Mouse (Mus musculus) heart, adult 2 months (tissue): ENCODE measurements at regions not wholly inside any gene's neighbourhood (a gene's known extent, or its start where the extent isn't known, plus 50 kb on each side); places are given as distances from the start of the nearest gene placed in this dataset.

Source experiments
- DNase-seq, 2 experiments: peaks; one replicate each; pipeline ENCODE4 v3.0.0; 2021
- H3K27ac ChIP-seq: fragments of 200-600 bp; 2 replicates; pipeline ENCODE4 v1.8.1; 2022
- H3K27me3 ChIP-seq: fragments of 200-500 bp; 2 replicates; pipeline ENCODE4 v1.6.1; 2012; ENCODE audit warnings: mild to moderate bottlenecking, low read length, inconsistent platforms, mixed read lengths; ENCODE audit not compliant: control insufficient read depth, insufficient read depth
- H3K36me3 ChIP-seq: fragments of 200-500 bp; 2 replicates; pipeline ENCODE4 v1.6.1; 2012; ENCODE audit warnings: low read length, inconsistent platforms; ENCODE audit not compliant: control insufficient read depth, insufficient read depth
- H3K4me1 ChIP-seq: fragments of 200-500 bp; 2 replicates; pipeline ENCODE4 v1.6.1; 2011; ENCODE audit warnings: low read length; ENCODE audit not compliant: control insufficient read depth, insufficient read depth
- H3K4me3 ChIP-seq: fragments of 200-600 bp; 2 replicates; pipeline ENCODE4 v1.8.1; 2022
- H3K79me2 ChIP-seq: fragments of 200-500 bp; replicated peaks from 2 replicates; pipeline ENCODE4 v1.6.1; 2012; ENCODE audit warnings: mild to moderate bottlenecking, inconsistent platforms, low read length, moderate library complexity, mixed read lengths; ENCODE audit not compliant: control insufficient read depth, insufficient read depth
- H3K9ac ChIP-seq: fragments of 200-500 bp; 2 replicates; pipeline ENCODE4 v1.6.1; 2012; ENCODE audit warnings: low read depth, mild to moderate bottlenecking, control low read depth, inconsistent platforms, low read length, mixed read lengths
- CTCF ChIP-seq: fragments of 200-600 bp; IDR thresholded peaks from 2 replicates; pipeline ENCODE4 v1.8.1; 2022; ENCODE audit warnings: antibody characterized with exemption, mild to moderate bottlenecking, moderate library complexity
- EP300 ChIP-seq: fragments of 200-500 bp; IDR thresholded peaks from 2 replicates; pipeline ENCODE4 v1.6.1; 2011; ENCODE audit warnings: low read depth, low read length, control low read depth; ENCODE audit not compliant: insufficient read depth
- POLR2A ChIP-seq: fragments of 200-500 bp; IDR thresholded peaks from 2 replicates; pipeline ENCODE4 v1.6.1; 2011; ENCODE audit warnings: mild to moderate bottlenecking, low read depth, low read length, control low read depth; ENCODE audit not compliant: insufficient read depth
- WGBS: fragments of 180-500 bp; shearing (Covaris S2); methylation state at CpG from one replicate; pipeline ENCODE4 v1.1.7; 2018; 5-methylcytosine and 5-hydroxymethylcytosine counted together
- intact Hi-C: fragments of 180-260 bp; cut with DNase I; formaldehyde crosslinking; loops from one replicate; pipeline ENCODE4 v1.15.1; 2025

DNA sequence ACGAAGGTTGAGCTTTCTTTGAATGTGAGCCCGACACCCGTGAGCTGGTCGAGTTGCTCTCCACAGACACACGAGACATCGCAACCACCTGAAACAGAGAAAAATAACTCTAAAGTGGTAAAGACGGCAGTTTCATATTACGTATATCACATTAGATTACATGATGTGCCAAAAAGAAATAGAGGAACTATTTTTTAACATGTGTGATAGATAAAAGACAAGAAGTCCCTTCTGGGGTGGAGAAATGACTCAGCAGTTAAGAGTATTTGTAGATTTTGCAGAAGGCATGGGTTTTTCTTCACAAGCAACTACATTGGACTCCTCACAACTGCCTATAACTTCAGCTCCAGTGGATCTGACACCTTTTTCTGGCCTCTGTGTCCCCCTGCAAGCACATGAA lies 222.2 kb upstream of the Sox2 start:
- H3K36me3 ChIP-seq, result no peaks in the 10 kb centered on the region
- no peaks in the 10 kb centered on the region for H3K79me2 ChIP-seq
- H3K4me1 ChIP-seq, result no peaks in the 10 kb centered on the region
- H3K27ac ChIP-seq, result no peak overlapping the region
- TF ChIP-seq EP300 (no peak), POLR2A (no peak), CTCF (no peak)
- H3K9ac ChIP-seq, result no peak overlapping the region
- intact Hi-C loops, result no loop called here
- no peaks in the 10 kb centered on the region for H3K27me3 ChIP-seq
- WGBS, result 85% methylated on average over 8 of the region's 8 CpGs
- no peak for DNase-seq
- no peak overlapping the region for H3K4me3 ChIP-seq

GRCm38 (mm10) chr3:34427495-34427894 lies 222.7 kb upstream of the Sox2 start:
- no peaks in the 10 kb centered on the region for H3K79me2 ChIP-seq
- no peaks in the 10 kb centered on the region for H3K4me1 ChIP-seq
- H3K36me3 ChIP-seq, result no peaks in the 10 kb centered on the region
- DNase-seq, result no peak
- no peaks in the 10 kb centered on the region for H3K27me3 ChIP-seq
- intact Hi-C loops, result no loop called here
- TF ChIP-seq CTCF (no peak), EP300 (no peak), POLR2A (no peak)
- whole genome bisulfite sequencing, result 65% methylated on average over 4 of the region's 4 CpGs
- no peak overlapping the region for H3K9ac ChIP-seq
- no peak overlapping the region for H3K27ac ChIP-seq
- H3K4me3 ChIP-seq, result no peak overlapping the region

DNA sequence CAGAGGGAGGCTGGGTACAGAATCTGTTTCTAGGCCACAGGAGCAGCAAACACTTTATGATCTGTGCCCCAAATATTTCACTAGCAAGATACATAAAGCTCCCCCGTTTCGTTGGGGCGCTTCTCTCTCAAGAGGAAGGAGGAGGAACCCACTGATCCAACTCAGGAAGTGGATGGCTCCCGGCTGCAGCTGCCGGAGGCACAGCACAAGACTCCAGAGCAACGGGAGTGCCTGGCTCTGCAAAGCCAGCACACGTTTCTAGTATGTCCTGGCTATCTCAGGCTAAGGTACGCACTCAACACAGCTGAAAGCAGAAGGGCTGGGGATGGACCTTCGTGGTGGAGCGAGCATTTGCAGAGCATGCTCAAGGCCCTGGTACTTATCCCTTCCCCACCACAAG lies 223.2 kb upstream of the Sox2 start:
- H3K36me3 ChIP-seq, result no peaks in the 10 kb centered on the region
- H3K79me2 ChIP-seq, result no peaks in the 10 kb centered on the region
- no peak for DNase-seq
- no peak overlapping the region for H3K9ac ChIP-seq
- H3K27ac ChIP-seq, result no peak overlapping the region
- 56% methylated on average over 10 of the region's 10 CpGs for WGBS
- no peak overlapping the region for H3K4me3 ChIP-seq
- no peaks in the 10 kb centered on the region for H3K27me3 ChIP-seq
- TF ChIP-seq CTCF, result no peak
- no peak for TF ChIP-seq EP300
- TF ChIP-seq POLR2A, result no peak
- intact Hi-C loops, result no loop called here
- no peaks in the 10 kb centered on the region for H3K4me1 ChIP-seq

DNA sequence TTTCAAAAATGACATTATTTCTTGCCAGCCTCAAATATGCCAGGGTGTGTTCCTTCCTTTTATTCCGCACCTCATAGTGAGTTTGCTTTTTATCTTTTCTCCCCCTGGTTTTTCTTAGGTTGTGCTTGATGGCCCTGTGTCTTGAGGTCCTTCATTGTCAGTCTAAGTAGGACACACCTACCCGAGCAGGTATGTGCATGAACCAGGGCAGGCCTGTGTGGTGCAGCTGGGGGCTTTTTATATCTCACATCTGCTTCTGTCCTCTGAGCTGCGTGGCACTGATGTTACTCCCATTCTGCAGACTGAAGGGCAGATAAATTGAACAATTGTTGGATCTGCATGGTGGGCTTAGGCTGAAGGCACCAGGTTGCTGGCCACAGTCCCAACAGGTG lies 238.3 kb upstream of the Sox2 start:
- WGBS, result 66% methylated on average over 3 of the region's 3 CpGs
- Histone ChIP-seq H3K27me3 (no peaks in the 10 kb centered on the region), H3K79me2 (no peaks in the 10 kb centered on the region), H3K36me3 (no peaks in the 10 kb centered on the region), H3K9ac (no peak overlapping the region), H3K4me3 (no peak overlapping the region), H3K4me1 (no peaks in the 10 kb centered on the region), H3K27ac (no peak overlapping the region)
- intact Hi-C loops, result no loop called here
- no peak for TF ChIP-seq CTCF
- no peak for TF ChIP-seq EP300
- no peak for TF ChIP-seq POLR2A
- DNase-seq, result no peak

DNA sequence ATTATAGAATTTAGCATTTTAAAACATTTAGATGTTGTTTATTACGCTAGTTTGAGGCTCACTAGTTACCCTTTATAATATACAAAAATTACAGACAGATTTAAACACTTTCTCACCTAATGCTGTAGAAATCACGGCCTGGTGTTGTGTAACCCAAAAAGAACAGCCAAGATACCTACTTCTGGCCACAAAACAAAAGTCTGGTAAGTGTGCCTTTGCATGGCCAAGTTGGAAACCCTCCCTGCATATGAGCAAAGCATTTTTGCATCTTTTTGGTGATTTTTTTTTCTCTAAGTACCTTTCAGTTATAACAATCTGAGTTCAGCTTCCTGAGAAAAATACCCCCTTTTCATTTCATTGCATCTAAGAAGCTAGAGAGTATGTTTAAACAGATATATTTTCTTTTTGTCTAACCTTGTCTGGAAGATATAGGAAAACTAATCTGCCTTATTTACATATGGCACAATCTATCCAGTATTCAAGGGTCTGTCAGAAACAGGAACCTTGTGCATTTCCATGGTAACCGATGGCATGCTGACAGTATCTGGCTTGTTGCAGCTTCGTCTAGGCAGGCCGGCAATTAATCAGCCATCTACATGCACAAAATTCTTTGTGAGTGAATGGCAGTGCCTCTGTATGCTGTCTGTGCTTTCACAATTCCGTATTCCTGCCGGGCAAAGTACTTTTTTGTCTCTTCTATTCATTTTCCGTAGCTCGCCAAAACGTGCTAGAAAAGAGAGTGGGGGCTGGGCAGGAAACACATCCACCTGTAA lies 238.9 kb upstream of the Sox2 start:
- Histone ChIP-seq H3K79me2 (no peaks in the 10 kb centered on the region), H3K36me3 (no peaks in the 10 kb centered on the region), H3K9ac (no peak overlapping the region), H3K4me1 (no peaks in the 10 kb centered on the region), H3K27ac (no peak overlapping the region), H3K4me3 (no peak overlapping the region), H3K27me3 (no peaks in the 10 kb centered on the region)
- 51% methylated on average over 10 of the region's 10 CpGs for WGBS
- intact Hi-C loops, result no loop called here
- no peak for TF ChIP-seq POLR2A
- no peak for TF ChIP-seq CTCF
- TF ChIP-seq EP300, result no peak
- no peak for DNase-seq

GRCm38 (mm10) chr3:34403586-34403985 lies 246.6 kb upstream of the Sox2 start:
- no peaks in the 10 kb centered on the region for H3K36me3 ChIP-seq
- H3K4me1 ChIP-seq, result no peaks in the 10 kb centered on the region
- no peak overlapping the region for H3K4me3 ChIP-seq
- H3K79me2 ChIP-seq, result no peaks in the 10 kb centered on the region
- no peak overlapping the region for H3K27ac ChIP-seq
- H3K27me3 ChIP-seq, result no peaks in the 10 kb centered on the region
- TF ChIP-seq EP300 (no peak), CTCF (no peak), POLR2A (no peak)
- intact Hi-C loops, result no loop called here
- WGBS, result 46% methylated on average over 2 of the region's 2 CpGs
- no peak overlapping the region for H3K9ac ChIP-seq
- no peak for DNase-seq
